Mouse (Mus musculus) megakaryocyte, embryonic 14.5 days (primary cell): ENCODE measurements around the gene Micu1.

ENCODE experiments used
- FLI1 ChIP-seq: IDR thresholded peaks from 2 replicates; pipeline ENCODE4 v1.6.1; 2012; ENCODE audit warnings: low read length, inconsistent platforms, mixed read lengths
- GATA1 ChIP-seq: IDR thresholded peaks from 3 replicates; pipeline ENCODE4 v1.6.1; 2012; ENCODE audit warnings: mixed read lengths, low read length, inconsistent platforms, borderline replicate concordance

DNA sequence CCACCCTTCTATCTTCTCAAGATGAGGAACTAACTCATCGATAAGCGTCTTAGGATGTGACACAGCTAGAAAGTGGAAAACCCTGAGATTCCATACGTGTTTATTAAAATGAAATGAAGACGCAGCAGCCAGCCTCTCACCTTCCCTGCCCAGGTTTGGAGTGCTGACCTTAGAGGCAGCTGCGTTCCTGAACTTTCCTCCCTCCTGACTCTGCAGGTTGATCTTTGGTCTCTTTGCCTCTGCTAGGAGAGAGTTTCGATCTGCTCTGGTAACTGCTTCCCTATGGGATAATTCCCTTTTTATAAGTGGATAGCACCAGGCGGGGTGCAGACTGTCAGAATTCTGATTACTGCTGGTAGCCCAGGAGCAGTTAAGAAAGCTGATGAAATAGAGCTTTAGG, 178.6 kb downstream of the Micu1 start:
- TF ChIP-seq FLI1 (no peak), GATA1 (no peak)
